Mouse (Mus musculus) heart, adult 2 months (tissue): ENCODE data around the gene Ppp3ca.

Source experiments
- CTCF ChIP-seq: fragments of 200-600 bp; IDR thresholded peaks from 2 replicates; pipeline ENCODE4 v1.8.1; 2022; ENCODE audit warnings: antibody characterized with exemption, mild to moderate bottlenecking, moderate library complexity
- EP300 ChIP-seq: fragments of 200-500 bp; IDR thresholded peaks from 2 replicates; pipeline ENCODE4 v1.6.1; 2011; ENCODE audit warnings: low read depth, low read length, control low read depth; ENCODE audit not compliant: insufficient read depth
- POLR2A ChIP-seq: fragments of 200-500 bp; IDR thresholded peaks from 2 replicates; pipeline ENCODE4 v1.6.1; 2011; ENCODE audit warnings: mild to moderate bottlenecking, low read depth, low read length, control low read depth; ENCODE audit not compliant: insufficient read depth

- no peak for TF ChIP-seq EP300
- no peak for TF ChIP-seq CTCF
- TF ChIP-seq POLR2A = no peak
These were observed 124.7 kb downstream of the Ppp3ca start for GRCm38 (mm10) chr3:136794426-136795217.
